Mouse (Mus musculus) neutrophil, adult 65 days (primary cell): Measurements from ENCODE around the gene Bcl2l15. TPM values are rescaled to one million over a fixed set of nuclear protein-coding genes. Genes with fewer than 3 reads are reported as not detected.

Experiments
- total RNA-seq: library from RNA; stranded (reverse); gene quantifications from 2 replicates; pipeline ENCODE4 v1.2.4, GENCODE M21; 2023

Gene Bcl2l15
- 0.54 and 0.75 TPM in 2 replicates for total RNA-seq

GRCm38 (mm10) chr3:103832426-103832825 is at the start of gene Bcl2l15:
Bcl2l15 (plus strand) TSS chr3:103832601.

GRCm38 (mm10) chr3:103791230-103792110 is 40.9 kb upstream of the Bcl2l15 start, which contains the start of gene Hipk1:
Hipk1 (minus strand) TSS chr3:103791563.

GRCm38 (mm10) chr3:103808891-103809798 is 23.3 kb upstream of the Bcl2l15 start, which contains the start of the genes Dclre1b, Ap4b1 and Gm43064:
Dclre1b (minus strand) TSS chr3:103809444.
Ap4b1 (plus strand) TSS chr3:103809520.
Gm43064 (plus strand) TSS chr3:103809573.

GRCm38 (mm10) chr3:103858881-103859801 is 26.7 kb downstream of the Bcl2l15 start, which contains the start of gene Ptpn22:
Ptpn22 (plus strand) TSS chr3:103859795.

Other genes starting within 250 kb of the Bcl2l15 start
- not detected in 2 replicates for gene Atg4a-ps, start 186.5 kb upstream of the Bcl2l15 start, total RNA-seq
- gene Olfml3, start 94.6 kb upstream of the Bcl2l15 start, total RNA-seq, result 0.95 and 1.1 TPM in 2 replicates
- not detected in 2 replicates for gene Gm10964, start 93.2 kb upstream of the Bcl2l15 start, total RNA-seq
- 365 and 395 TPM in 2 replicates for gene Hipk1, start 41.0 kb upstream of the Bcl2l15 start, total RNA-seq
- gene Dclre1b, start 23.2 kb upstream of the Bcl2l15 start, total RNA-seq, result 37.8 and 46.5 TPM in 2 replicates
- 15.1 and 27.7 TPM in 2 replicates for gene Ap4b1, start 23.1 kb upstream of the Bcl2l15 start, total RNA-seq
- gene Gm43064, start 23.0 kb upstream of the Bcl2l15 start, total RNA-seq, result 0.38 TPM in 1 of 2 replicates, not detected in the other
- gene Ptpn22, start 27.2 kb downstream of the Bcl2l15 start, total RNA-seq, result 47.2 and 54.4 TPM in 2 replicates
- gene Rsbn1, start 81.5 kb downstream of the Bcl2l15 start, total RNA-seq, result 15.5 and 19.5 TPM in 2 replicates
- 8.1 and 11.3 TPM in 2 replicates for gene Phtf1, start 135.5 kb downstream of the Bcl2l15 start, total RNA-seq